Mouse (Mus musculus): Measurements from ENCODE around the gene Cep57. TPM values are rescaled to one million over a fixed set of nuclear protein-coding genes. Genes with fewer than 3 reads are reported as not detected.

Gene Cep57
- 53.8 TPM for polyA plus RNA-seq (2017; shearing (Covaris generic))

DNA sequence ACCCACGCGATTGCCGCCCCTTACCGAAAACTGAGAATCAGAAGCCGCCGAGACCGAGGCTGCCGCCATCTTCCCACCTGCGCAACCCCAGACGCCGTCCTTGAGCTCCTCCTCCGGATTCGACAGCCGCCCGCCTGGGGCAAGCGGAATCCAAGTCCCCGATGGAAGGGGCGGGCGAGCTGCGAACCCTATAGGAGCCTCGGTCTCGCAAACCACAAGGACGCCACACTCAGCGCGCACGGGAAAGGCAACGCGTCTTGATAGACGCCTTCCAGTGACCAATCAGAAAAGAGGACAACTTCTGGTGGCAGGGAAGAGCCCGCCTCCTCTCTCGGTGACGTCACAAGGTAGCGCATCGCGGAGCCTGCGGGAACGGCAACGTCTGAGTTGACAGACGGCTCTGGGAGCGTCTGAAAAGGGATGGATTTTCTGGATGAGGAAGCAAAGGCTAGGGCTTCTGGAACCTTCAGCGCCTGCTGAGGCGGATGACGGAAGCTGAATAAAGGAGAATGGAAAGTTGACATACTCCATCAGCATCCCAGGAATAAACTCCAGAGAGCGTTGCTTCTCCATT, at the start of gene Cep57:
TSS of gene Cep57 (minus strand) at position 276 of the 574 bp plus-strand sequence.

DNA sequence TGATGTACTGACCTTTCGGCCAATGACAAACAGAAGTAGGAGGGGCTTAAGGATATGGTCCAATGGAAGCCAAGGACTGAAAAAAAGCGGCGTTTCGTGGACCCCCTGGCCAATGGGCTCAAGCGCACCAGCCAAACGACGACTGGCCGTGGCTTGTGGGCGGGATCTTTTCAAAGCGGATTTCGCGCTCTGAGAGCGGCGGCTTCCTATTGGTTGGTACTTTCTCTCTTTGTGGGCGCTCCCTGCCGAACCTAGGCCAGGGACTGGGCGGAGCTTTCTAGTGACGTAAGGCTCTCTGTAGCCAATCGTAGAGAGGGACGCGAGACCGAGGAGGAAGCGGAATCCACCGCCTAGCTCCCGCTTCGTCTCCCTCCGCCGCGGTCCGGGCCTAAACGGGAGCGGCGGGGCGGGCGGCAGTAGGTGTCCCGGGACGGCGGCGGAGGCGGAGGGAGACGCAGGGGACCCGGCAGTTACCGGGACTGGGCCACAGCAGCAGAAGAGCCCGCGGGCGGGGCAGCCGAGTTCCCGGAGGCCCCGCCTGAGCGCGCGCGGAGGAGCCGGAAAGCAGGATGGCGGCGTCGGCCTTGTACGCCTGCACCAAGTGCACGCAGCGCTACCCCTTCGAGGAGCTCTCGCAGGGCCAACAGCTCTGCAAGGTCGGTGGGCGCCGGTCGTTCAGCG, 639 bp upstream of the Cep57 start, which contains the start of gene Fam76b:
TSS of gene Fam76b (plus strand) at position 311 of the 681 bp plus-strand sequence.

Other genes with a start within 250 kb of the Cep57 start
- gene Mtmr2, start 78.7 kb downstream of the Cep57 start, polyA plus RNA-seq (2017; shearing (Covaris generic)), result 23.9 TPM
- 21.5 TPM for gene Fam76b, start 609 bp upstream of the Cep57 start, polyA plus RNA-seq (2017; shearing (Covaris generic))

Measured in activated CD4-positive, CD25-positive, alpha-beta regulatory T cell, adult 9 weeks (primary cell).